Mouse (Mus musculus): ENCODE data around the gene Lmnb2. TPM values are rescaled to one million over a fixed set of nuclear protein-coding genes. Genes with fewer than 3 reads are reported as not detected.

Gene Lmnb2
- total RNA-seq, 2 experiments from 2014 or later: 17.5 to 19.6 TPM

DNA sequence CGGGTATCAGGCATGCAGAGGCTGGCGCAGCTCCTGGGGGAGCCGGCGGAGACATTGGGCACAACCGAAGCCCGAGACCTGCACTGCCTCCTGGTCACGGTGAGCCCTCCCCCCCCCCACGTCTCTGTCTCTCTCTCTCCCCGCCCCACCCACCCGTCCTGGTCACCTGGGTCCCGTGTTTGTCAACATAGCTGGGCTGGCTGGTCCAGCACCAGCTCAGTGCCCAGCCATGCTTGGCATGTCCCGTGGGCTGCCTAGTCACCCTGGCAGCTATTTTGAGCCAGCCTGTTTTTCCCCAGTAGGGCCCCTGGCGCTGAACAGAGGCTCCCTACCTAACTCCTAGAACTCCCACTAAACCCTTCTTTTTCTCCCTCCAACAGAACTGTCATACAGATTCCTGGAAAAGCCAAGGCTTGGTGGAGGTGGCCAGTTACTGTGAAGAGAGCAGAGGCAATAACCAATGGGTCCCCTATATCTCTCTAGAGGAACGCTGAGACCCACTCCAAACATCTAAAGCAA lies 13.2 kb upstream of the Lmnb2 start:
- no peak for DNase-seq (ENCODE audit: extremely low spot score in 1 of 2, low spot score in 1 of 2)

DNA sequence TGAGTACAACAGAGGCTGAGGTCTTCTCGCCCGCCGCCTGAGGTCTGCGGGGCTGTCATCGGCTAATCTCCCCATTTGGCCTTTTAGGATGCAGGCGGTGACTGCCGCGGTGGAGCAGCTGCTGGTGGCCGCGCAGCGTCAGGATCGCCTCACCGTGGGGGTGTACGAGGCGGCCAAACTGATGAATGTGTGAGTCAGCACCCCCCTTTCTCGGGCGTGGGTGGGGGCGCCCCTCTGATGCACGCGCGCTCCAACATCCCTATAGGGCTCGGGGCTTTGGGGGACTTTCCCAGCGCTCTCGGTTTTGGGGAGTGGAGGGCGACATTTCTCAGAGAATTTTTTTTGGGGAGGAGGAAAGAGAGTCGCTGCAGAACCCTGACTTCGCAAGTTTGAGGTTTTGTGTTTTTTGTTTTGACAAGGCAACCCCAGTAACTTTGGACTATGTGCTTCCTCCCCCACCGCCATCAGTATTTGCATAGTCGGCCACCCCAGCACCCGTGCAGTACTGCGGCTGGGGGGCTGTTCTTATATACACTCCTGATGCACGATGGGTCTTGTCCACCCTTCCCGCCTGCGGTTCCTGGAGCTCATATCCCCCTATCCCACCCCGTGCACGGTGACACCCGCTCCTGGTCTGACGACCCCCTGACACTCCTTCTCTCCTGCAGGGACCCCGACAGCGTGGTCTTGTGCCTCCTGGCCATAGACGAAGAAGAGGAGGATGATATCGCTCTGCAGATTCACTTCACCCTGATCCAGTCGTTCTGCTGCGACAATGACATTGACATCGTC lies 12.5 kb upstream of the Lmnb2 start:
- DNase-seq (ENCODE audit: extremely low spot score in 1 of 2, low spot score in 1 of 2): peak in 1 of 2 experiments; percentile 36

DNA sequence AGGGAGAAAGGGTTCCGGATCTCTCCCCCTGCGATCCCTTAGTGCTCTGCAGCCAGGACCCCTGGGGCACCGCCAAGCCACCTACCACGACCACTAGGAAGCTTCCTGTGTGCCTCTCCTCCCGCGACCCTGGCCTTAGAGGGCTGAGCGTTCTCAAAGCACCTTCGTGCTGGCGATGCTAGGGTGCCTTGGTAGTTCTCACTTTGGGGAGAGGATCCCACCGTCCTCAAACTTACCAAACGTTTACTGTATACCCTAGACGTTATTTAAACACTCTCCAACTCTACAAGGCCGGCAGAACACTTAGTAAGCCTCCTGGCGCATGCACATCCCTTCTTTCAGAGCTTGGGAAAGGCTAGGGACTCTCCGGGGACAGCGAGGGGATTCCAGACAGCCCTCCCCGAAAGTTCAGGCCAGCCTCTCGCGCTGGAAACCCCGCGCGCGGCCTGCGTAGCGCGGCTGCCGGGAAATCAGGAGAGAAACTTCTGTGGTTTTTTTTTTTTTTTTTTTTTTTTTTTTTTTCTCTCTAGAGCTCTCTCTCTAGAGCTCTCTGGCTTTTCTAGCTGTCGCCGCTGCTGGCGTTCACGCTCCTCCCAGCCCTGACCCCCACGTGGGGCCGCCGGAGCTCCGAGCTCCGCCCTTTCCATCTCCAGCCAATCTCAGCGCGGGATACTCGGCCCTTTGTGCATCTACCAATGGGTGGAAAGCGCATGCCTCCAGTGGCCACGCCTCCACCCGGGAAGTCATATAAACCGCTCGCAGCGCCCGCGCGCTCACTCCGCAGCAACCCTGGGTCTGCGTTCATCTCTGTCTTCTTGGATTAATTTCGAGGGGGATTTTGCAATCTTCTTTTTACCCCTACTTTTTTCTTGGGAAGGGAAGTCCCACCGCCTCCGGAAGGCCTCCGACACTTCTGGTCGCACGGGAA lies 11.5 kb upstream of the Lmnb2 start, which contains the start of gene Gadd45b:
Gadd45b (plus strand) TSS at position 775 of the 928 bp plus-strand sequence.
- peak; percentile 91 to 95 for DNase-seq (ENCODE audit: extremely low spot score in 1 of 2, low spot score in 1 of 2)

DNA sequence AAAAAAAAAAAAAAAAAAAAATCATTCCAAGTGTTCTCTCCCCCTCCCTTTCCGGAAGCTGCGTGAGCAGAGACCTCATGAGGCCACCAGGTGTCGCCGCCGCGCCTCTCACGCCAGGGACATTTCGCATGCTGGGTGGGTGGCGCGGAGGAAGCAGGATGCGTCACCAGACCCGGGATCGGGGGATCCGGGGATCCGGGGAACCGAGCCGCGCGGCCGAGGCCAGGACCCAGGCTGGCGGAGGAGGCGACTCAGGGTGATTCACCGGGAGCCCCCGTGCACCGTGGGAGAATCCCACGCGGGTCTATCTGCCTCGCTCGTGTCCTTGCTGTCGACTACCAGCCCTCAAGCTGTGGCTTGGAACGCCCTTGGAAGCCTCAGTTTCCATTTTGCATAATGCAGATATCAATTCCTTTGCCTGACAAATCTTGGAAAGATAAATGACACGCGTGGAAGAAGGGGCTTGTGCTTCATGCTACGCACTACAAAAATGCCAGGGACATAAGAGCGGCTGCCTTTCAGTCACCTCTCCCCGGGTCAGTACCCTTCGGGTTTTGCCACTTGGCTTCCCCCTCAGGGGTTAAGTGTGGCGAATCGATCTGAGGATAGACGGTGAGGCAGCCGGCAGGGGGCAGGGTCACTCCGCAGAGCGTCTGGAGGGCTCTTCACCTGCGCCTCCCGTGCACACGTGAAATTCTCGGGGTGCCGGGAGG lies 10.7 kb upstream of the Lmnb2 start:
- DNase-seq (ENCODE audit: extremely low spot score in 1 of 2, low spot score in 1 of 2): peak; percentile 89

GRCm38 (mm10) chr10:80925472-80925871 lies 7.4 kb upstream of the Lmnb2 start:
- no peak for DNase-seq (ENCODE audit: extremely low spot score in 1 of 2, low spot score in 1 of 2)

DNA sequence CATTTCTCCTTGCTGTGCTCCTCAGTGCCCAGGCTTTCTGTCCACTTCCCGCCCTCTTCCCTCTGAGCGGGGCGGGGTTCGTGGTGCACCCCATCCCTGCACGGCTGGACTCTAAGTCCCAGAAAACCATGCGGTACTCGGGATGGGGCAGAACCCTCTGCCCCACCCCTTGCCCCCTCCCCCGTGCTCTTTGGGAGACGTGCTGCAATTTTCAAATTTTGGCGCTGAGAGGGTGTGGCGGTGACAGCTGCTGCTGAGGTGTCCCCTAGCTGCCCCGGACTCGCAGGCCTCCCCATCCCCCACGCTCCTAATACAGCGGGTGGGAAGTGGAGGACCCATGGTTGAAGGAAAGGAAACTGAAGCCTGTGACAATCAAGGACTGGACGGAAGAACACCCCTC lies 3.9 kb upstream of the Lmnb2 start:
- no peak for DNase-seq (ENCODE audit: extremely low spot score in 1 of 2, low spot score in 1 of 2)

GRCm38 (mm10) chr10:80917336-80917778 lies 688 bp downstream of the Lmnb2 start:
- DNase-seq (ENCODE audit: extremely low spot score in 1 of 2, low spot score in 1 of 2): no peak

GRCm38 (mm10) chr10:80915736-80916135 lies 2.3 kb downstream of the Lmnb2 start:
- no peak for DNase-seq (ENCODE audit: extremely low spot score in 1 of 2, low spot score in 1 of 2)

GRCm38 (mm10) chr10:80915260-80915659 lies 2.8 kb downstream of the Lmnb2 start:
- no peak for DNase-seq (ENCODE audit: extremely low spot score in 1 of 2, low spot score in 1 of 2)

GRCm38 (mm10) chr10:80914253-80914656 lies 3.8 kb downstream of the Lmnb2 start:
- DNase-seq (ENCODE audit: extremely low spot score in 1 of 2, low spot score in 1 of 2): no peak

GRCm38 (mm10) chr10:80913364-80914011 lies 4.6 kb downstream of the Lmnb2 start:
- DNase-seq (ENCODE audit: extremely low spot score in 1 of 2, low spot score in 1 of 2): no peak

- DNase-seq (ENCODE audit: extremely low spot score in 1 of 2, low spot score in 1 of 2): no peak
Measured at GRCm38 (mm10) chr10:80911891-80912290, 6.2 kb downstream of the Lmnb2 start.

DNA sequence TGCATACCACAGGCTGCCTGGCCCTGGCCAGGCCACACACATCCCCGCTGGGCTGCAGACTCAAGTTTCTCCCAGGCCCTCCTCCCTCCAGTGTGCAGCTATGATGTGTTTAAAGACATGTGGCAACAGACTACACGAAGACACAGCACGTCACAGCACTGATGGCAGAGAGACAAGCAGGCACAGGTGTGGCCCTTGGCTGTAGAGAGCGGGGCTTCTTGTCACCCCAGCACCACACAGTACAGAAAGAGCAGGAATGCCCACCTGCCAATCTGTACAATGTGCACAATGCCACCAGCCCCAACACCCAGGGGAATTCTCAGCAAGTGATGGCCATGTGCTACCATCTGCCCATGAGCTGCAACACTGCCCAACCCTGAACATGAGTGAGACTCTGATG lies 6.7 kb downstream of the Lmnb2 start:
- no peak for DNase-seq (ENCODE audit: extremely low spot score in 1 of 2, low spot score in 1 of 2)

DNA sequence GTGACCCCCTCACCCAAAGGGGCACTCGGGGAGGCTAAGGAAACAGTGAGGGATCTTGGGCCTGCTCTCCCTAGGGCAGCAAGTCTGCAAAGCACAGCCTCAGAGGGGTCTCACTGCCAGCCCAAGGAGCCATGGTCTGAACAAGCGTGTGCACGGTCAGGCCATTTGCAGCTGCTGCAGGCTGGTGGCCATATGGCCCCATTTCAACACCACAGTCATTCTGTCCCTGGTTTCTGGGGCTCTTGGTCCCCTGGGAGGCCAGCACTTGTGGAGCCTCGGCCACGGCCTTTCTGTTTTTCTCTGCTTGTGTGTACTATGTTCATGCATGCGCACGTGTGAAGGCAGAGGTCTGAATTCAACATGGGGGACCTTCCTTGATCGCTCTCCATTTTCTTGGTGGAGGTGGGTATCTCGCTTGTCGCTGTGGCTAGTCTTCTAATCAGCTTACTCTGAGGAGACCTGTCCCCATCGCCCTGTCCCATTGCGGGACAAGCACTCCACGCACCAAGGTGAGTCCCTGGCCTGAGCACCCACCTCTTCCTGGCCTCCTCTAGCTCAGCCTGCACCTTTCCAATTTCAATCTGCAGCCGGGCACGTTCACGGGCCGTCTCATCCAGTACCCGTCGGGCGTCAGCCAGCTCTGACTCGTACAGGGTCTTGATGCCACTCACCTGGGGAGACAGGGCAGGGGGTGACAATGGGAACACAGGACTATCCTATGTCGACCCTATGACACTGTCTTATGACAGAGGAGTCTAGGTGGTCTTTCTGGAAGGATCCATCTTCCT lies 8.5 kb downstream of the Lmnb2 start:
- no peak for DNase-seq (ENCODE audit: extremely low spot score in 1 of 2, low spot score in 1 of 2)

GRCm38 (mm10) chr10:80904709-80905108 lies 13.3 kb downstream of the Lmnb2 start:
- no peak for DNase-seq (ENCODE audit: extremely low spot score in 1 of 2, low spot score in 1 of 2)

- no peak for DNase-seq (ENCODE audit: extremely low spot score in 1 of 2, low spot score in 1 of 2)
Measured at GRCm38 (mm10) chr10:80904004-80904693, 13.9 kb downstream of the Lmnb2 start.

- DNase-seq (ENCODE audit: extremely low spot score in 1 of 2, low spot score in 1 of 2): no peak
Measured at GRCm38 (mm10) chr10:80903282-80903681, 14.8 kb downstream of the Lmnb2 start.

DNA sequence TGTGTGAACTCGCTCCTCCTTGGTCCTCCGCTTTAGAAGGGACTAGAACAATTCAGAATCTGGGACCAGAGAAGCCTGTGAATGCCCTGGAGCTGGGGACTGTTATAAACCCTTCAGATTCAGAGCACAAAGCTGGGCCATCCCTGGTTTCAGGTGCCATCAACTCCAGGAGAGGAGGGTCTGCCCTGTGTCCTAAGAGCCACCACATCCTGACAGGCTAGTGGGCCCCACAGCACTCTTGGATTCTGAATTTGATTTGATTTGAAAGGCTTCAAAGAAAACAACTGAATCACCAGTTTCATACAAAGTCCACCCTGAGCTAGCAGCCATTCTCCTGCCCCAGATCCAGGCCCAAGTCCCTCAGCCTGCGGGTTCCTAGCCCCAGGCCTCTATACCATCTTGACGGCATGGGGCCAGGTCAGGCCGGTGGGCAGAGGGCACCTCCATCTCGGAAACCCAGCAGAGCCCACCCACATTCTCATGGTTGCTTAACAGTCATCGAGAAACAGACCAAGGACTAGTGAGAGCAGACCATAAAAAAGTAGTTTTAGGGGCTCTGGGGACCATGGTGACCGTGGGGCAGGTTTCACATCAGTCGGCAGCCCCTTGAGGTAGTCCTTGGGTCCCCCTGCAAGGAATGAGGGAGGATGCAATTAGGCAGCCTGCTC lies 15.6 kb downstream of the Lmnb2 start:
- DNase-seq (ENCODE audit: extremely low spot score in 1 of 2, low spot score in 1 of 2): no peak
